Mouse (Mus musculus) left cerebral cortex, postnatal 14 days (tissue): ENCODE results near the gene Ankrd6. TPM values are rescaled to one million over a fixed set of nuclear protein-coding genes. Genes with fewer than 3 reads are reported as not detected.

Source experiments
- DNase-seq, 2 experiments: peaks; one replicate each; pipeline ENCODE4 v3.0.0; 2021 to 2022; ENCODE audit warnings: low spot score in 2 of 2, mixed read lengths in 1 of 2
- intact Hi-C: fragments of 180-260 bp; cut with DNase I; formaldehyde crosslinking; loops from one replicate; pipeline ENCODE4 v1.15.1; 2025
- total RNA-seq, 2 experiments: library from RNA; stranded (reverse); gene quantifications; 2 replicates each; pipeline ENCODE4 v1.2.3; 2021

Ankrd6 gene
- total RNA-seq, 2 experiments from 2014 or later, result 36.1 to 38.9 TPM

GRCm38 (mm10) chr4:32956423-32956822 is 5.8 kb upstream of the Ankrd6 start:
- intact Hi-C loops, result loop anchor here (10.0 kb wide), 1 partner anchor 338 kb away; the partner anchor contains the start of gene Pnrc1
- DNase-seq, result no peak

- no peak for DNase-seq
- intact Hi-C loops, result loop anchor here (5.0 to 10.0 kb wide), 5 partner anchors 65 to 342 kb away; partner anchors contain the start of genes Lyrm2 and Pnrc1
Measured at GRCm38 (mm10) chr4:32952681-32953080, 2.0 kb upstream of the Ankrd6 start.

DNA sequence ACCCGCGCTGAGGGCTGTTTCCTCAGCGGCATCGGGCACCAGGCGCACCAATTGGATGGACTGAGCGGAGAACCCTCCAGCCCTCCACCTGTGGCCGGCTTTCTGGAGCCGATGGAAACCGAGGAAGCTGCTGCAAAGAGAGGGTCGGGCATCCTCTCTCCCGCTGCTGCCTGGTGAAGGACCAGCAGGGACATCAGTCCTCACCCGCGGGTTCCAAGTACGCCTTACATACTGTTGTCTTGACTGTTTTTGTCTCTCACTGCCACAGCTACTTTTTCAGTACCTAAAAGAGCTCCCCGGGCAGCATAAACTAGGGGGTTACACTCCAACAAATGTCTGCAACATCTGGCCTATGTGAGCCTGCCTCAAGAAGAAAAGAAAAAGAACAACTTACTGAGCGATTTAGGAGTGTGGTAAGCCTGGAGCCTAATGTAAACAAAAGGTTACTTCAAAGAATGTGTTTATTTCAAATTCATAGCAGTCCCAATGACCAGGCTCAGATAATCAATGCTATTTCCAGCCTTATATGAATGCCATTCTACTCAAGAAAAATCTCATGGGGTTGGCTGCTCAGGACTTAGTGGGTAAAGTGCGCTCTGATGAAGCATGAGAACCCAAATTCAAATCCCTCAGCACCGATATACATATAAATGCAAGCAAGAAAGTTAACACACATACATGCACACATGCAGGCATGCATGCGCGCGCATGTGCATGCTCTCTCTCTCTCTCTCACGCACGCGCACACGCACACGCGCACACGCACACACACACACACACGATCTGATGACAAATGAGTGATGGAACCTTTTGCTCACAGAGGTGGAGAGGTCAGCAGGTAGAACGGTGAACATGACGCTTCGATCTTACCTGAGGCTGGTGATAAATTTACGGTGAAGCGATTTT is 647 bp upstream of the Ankrd6 start:
- intact Hi-C loops, result loop anchor here (5.0 to 10.0 kb wide), 5 partner anchors 66 to 344 kb away; partner anchors contain the start of genes Lyrm2 and Pnrc1
- no peak for DNase-seq

- intact Hi-C loops, result loop anchor here (5.0 kb wide), 1 partner anchor 86 kb away; no protein-coding TSS in a partner anchor
- DNase-seq, result no peak
Measured at GRCm38 (mm10) chr4:32948696-32949095, 1.9 kb downstream of the Ankrd6 start.

DNA sequence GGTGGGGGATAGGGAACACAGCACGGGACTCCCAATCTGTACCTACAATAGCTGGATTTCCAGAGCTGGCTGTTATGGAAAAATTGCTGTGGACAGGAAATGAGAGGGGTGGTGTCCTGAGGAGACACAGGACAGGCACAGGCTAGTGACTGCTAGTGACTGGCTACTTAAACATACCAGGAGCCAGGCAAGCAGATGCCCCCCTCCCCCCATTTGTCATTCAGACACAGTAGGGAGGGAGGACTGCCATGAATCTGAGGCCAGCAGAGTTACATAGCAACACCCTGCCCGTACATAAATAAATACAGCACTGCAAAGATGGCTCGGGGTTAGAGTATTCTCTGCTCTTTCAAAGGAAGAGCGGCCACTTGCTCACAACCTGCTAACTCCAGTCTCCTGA is 3.0 kb downstream of the Ankrd6 start:
- intact Hi-C loops, result loop anchor here (5.0 kb wide), 1 partner anchor 85 kb away; no protein-coding TSS in a partner anchor
- DNase-seq, result no peak

GRCm38 (mm10) chr4:32940984-32941383 is 9.7 kb downstream of the Ankrd6 start:
- intact Hi-C loops, result no loop called here
- DNase-seq, result no peak

DNA sequence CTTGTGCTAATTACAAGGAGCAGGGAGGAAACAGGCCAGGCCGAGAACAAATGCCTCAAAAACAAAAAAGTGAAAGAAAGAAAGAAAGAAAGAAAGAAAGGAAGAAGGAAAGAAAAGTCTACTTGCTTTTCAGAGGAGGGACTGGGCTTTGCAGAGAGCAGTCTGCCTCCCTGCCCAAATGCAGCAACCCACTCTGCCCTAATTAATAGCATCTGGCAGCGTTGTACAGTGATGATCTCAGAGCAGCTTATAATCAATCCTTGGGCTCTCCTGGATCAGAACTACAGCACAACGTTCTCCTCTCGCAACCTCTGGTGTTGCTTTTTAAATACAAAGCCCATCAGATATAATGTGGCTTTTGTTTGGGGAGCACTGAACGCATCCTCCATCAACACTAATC is 10.7 kb downstream of the Ankrd6 start:
- intact Hi-C loops, result no loop called here
- DNase-seq, result no peak

GRCm38 (mm10) chr4:32939521-32939920 is 11.1 kb downstream of the Ankrd6 start:
- intact Hi-C loops, result no loop called here
- DNase-seq, result no peak

GRCm38 (mm10) chr4:32936762-32937341 is 13.8 kb downstream of the Ankrd6 start:
- DNase-seq, result no peak
- intact Hi-C loops, result no loop called here

DNA sequence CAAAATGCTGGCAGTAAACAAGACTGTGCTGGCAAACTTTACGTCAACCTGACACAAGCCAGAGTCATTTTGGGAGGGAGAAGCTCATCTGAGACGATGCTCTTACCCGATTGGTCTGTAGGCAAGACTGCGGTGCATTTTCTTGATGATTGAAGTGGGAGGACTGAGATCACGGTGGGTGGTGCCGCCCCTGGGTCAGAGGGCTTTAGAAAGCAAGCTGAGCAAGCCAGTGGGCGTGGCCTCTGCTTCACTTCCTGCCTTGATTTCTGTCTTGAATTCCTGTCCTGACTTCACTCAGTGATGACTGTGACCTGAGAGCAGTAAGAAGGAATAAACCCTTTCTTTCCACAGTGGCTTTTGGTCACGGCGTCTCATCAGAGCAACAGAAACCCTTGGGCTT is 18.6 kb downstream of the Ankrd6 start:
- no peak for DNase-seq
- intact Hi-C loops, result no loop called here

DNA sequence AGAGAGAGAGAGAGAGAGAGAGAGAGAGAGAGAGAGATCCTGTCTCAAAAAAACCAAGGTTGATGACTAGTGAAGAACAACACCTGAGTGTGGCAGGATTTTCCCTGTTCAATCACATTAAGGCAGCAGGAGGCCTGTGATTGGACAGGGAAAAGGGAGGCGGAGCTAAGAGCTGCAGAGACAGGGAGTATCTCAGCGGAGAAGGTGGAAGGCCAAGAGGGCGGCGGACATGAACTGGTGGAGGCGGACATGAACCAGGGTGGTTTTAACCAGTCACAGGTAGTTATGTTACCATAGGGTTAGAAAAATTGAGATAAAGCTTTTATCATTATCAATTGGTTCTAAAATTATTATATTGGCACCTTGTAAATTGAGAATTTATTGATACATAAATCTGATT is 20.9 kb downstream of the Ankrd6 start:
- DNase-seq, result no peak
- intact Hi-C loops, result no loop called here

- intact Hi-C loops, result no loop called here
- peak; percentile 31 to 47 for DNase-seq
Measured at GRCm38 (mm10) chr4:32928692-32929448, 21.8 kb downstream of the Ankrd6 start.

- intact Hi-C loops, result no loop called here
- DNase-seq, result no peak
Measured at GRCm38 (mm10) chr4:32923891-32924294, 26.7 kb downstream of the Ankrd6 start.

DNA sequence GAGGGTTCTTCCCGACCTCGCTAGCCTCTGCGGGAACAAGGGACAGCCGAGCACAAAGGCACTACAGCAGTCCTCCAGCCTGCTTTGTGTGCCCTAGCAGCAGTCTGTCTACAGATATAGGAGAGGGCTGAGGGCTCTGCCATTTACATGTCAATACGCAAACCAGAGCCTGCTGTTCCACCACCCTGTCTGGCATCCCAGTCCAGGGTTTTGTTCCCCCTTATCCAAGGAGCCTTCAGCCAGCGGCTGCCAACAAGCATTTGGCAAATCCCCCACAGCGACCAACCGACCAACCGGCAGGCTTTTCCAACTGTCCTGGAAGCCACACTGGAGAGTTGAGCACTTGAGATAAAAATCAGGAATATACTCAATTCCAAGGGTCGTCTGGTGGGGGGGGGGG is 27.2 kb downstream of the Ankrd6 start:
- intact Hi-C loops, result no loop called here

GRCm38 (mm10) chr4:32922871-32923270 is 27.8 kb downstream of the Ankrd6 start:
- intact Hi-C loops, result no loop called here
- DNase-seq, result no peak

More for the DNA sequence above, 27.2 kb downstream of the Ankrd6 start:
- peak in 1 of 2 experiments; percentile 27 for DNase-seq

GRCm38 (mm10) chr4:32920863-32921262 is 29.8 kb downstream of the Ankrd6 start:
- intact Hi-C loops, result no loop called here
- no peak for DNase-seq

- no peak for DNase-seq
- intact Hi-C loops, result no loop called here
Measured at GRCm38 (mm10) chr4:32918571-32918970, 32.1 kb downstream of the Ankrd6 start.

DNA sequence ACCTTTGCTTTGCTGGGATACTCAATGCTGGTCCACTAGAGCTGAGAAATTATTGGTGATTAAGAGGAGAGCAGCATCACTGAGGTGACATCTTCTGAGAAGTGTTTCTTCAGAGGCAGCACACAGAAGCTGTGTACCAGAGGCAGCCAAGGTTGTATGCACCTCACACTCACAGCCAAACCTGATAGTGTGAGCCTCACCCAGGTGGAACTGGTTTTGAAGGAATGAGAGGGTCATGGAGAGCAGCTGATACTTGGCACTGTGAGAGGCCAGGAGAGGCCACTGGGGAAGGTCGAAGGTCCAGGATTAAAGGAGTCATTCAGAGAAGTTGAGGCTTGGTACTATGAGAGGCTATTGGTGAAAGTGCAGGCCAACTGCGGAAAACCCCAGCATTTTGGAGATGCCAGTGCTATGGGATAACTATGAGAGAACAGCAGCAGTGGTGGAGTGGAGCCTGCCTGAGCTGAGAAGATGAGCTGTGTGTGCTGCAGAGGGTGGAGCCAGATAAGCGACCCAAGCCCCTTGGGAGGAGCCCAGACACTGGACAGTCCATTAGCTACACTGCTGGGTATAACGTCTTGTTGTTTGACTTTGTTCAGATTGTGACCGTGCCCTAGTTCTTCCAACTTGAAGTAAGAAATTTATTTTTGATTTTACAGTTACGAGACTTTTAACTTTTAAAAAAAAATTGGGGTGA is 33.8 kb downstream of the Ankrd6 start:
- intact Hi-C loops, result no loop called here
- DNase-seq, result no peak

- DNase-seq, result no peak
Measured at GRCm38 (mm10) chr4:32915928-32916327, 34.7 kb downstream of the Ankrd6 start.

More at GRCm38 (mm10) chr4:32915928-32916327, 34.7 kb downstream of the Ankrd6 start:
- intact Hi-C loops, result no loop called here
